Mouse (Mus musculus): ENCODE measurements around the gene Cacna1e.

GRCm38 (mm10) chr1:154467265-154467664 lies 417.0 kb downstream of the Cacna1e start:
- TF ChIP-seq CTCF (IDR thresholded peaks at IDR 0.05; ENCODE audit: borderline replicate concordance, extremely low read depth, insufficient read depth, insufficient read length) = no peak
- TF ChIP-seq POLR2A (IDR thresholded peaks at IDR 0.05; ENCODE audit: borderline replicate concordance, extremely low read depth, insufficient read depth, insufficient read length, poor library complexity, severe bottlenecking) = no peak

Measured in brain, embryonic 14.5 days (tissue).